Mouse (Mus musculus) effector memory CD4-positive, alpha-beta T cell, adult 7 months (primary cell): ENCODE measurements around the gene Angptl7. TPM values are rescaled to one million over a fixed set of nuclear protein-coding genes. Genes with fewer than 3 reads are reported as not detected.

Experiments
- polyA plus RNA-seq: library from polyadenylated mRNA; unstranded; fragments of 100-300 nt; shearing (Covaris generic); gene quantifications from one replicate; pipeline ENCODE4 v1.2.1, GENCODE M21; 2017

The Angptl7 gene
- 0.35 TPM for polyA plus RNA-seq

DNA sequence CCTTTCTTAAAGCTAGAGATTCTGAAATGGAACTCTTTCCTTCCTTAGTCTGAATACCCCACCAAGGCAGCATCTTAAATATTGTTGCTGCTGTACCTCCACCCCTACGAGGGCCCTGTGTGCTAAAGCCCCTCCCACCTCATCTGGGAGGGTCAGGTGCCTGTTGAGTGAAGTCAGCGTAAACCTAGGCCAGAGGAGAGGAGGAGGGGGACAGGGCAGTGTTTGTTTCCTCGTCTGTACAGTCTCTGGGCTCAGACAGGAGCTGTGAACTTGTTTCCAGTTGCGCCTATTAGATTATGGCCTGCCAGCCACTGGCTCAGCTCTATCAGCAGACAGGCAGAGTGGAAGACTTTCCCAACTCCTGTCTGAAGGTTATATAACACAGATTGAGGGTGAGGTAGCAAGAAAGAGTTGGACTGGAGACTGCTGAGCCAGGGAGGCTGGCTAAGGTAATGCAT, at the start of gene Angptl7:
TSS of gene Angptl7 (minus strand) at position 51 of the 458 bp plus-strand sequence.

DNA sequence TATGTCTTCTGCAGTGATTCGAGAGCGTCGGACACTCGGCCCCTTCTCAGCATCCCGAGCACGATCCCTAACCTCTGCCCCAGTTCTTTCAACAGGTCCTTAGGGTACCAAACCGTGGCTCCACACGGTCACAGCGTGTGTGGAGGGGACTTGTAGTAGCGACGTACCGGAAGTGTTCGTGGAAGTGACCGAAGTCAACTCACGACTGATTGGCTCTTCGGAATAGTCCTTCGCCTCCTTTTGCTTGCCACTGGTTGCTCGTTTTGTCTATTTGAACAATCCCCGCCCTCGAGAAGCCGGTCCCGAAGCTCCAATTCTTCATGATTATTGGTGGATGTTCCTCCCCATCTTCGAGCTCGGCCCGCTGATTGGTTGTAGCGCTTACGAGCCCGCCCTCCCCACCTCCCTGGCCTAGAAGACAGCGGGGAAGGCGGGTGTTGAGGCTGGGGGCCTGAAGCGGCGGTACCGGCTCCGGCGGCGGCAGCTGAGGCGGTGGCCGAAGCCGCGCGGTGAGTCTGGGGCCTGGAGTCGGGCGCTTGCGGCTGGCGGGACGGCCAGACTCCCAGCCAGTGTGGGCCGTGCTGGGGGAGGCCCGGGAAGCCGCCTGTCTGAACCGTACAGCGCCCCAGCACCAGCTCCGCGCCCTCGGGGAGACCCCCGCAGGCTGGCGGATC, 51.9 kb downstream of the Angptl7 start, which contains the start of gene Mtor:
TSS of gene Mtor (plus strand) at position 433 of the 674 bp plus-strand sequence.

Other genes starting within 250 kb of the Angptl7 start
- not detected for gene Disp3, start 212.5 kb downstream of the Angptl7 start, polyA plus RNA-seq
- 6.9 TPM for gene Ubiad1, start 55.7 kb downstream of the Angptl7 start, polyA plus RNA-seq
- 14.6 TPM for gene Mtor, start 51.8 kb downstream of the Angptl7 start, polyA plus RNA-seq
- 91.6 TPM for gene Exosc10, start 58.0 kb upstream of the Angptl7 start, polyA plus RNA-seq
- gene Srm, start 91.0 kb upstream of the Angptl7 start, polyA plus RNA-seq: 27.3 TPM
- not detected for gene Masp2, start 102.1 kb upstream of the Angptl7 start, polyA plus RNA-seq
- gene Tardbp, start 126.6 kb upstream of the Angptl7 start, polyA plus RNA-seq: 230 TPM
- gene Gm572, start 142.9 kb upstream of the Angptl7 start, polyA plus RNA-seq: not detected